Mouse (Mus musculus): ENCODE measurements around the gene Sepsecs.
"Not testable (repeated sequence)": the region's sequence is repeated elsewhere in the genome, so short reads cannot be mapped to it uniquely, and the experiment has no call there.

Gene Sepsecs

DNA sequence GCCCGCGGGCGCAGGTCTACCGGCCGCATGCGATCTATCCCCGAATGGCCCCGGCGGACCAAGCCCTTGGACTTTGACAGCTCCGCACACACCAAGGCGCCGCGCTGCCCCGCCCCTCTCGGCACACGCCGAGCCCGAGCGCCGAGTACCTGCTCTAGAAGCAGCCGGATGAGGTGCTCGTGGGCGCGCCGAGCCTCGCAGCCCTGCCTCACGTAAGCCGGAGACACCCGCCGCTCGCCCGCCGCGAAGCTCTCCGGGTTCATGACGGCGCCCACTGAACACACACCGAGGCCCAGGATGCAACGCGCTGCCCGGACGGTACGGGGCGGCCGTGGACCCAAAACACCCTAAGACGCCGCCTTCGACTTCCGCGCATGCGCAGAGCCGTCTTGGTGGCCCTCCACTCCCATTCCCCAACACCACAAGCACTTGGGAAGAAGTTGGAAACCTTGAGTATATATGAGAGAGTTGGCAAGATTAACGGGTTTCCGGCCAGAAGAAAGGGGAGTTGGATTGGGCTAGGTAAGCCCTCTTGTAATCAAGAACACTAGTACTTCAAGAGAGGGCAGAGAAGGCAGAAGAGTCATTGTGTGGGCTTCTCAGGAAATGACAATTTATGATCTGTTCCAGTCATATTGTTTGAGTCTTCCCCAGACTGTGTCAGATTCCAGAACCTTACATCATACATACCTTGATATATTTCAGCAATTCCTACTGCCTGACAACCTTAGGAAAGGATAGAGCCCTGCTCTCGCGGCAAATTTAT lies at the start of gene Sepsecs:
Gene Sepsecs (minus strand): TSS at position 283 of the 766 bp plus-strand sequence.
- DNase-seq: peak; percentile 89

DNA sequence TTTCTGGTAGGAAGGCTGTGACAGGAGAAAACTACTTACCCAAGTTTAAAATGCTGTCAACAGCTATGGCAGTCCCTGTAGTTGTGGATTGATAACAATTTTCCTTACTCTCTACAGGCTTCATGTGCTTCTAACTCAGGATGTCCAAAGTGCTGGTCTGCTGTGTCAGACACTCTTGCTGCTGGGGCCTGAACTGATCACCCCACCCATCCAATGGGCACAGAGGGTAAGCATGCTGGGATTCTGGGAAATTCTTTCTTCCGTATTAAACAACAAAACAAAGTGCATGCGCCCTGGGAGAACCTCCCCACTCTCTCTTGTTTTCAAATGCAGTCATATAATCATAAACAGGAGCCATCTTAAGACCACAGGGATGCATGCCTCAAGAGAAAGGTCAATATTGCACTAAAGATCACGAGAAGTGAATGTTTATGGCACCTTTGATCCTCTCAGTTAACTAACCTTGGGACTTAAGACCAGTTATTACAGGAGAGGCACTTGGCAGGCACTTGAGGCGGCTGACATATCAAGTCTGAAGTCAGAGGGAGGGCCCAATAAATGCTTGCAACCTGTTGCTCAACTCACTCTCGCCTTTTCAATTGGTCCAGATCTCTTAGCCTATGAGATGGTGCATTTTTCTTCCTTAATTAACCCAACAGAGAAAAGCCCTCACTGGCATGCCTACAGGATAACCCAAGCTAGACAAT lies 47.4 kb upstream of the Sepsecs start:
- DNase-seq: no peak

DNA sequence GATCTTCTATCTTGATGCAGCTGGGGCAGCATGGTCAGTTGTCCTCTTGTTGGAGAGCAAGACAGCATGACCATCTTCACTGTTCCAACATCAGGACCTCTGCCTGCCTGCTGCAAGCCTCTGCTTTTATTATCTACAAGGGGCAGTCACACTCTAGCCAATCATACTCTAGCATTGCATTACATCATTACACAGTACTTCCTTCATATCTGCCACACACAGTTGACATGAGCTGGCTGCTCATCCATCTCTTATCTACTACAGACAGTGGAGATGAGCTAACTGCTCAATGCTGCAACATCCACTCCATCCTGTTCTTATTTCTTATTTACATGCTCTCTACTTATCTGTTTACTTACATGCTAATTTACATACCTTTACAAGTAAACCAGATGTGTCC lies 43.2 kb upstream of the Sepsecs start:
- no peak for DNase-seq

DNA sequence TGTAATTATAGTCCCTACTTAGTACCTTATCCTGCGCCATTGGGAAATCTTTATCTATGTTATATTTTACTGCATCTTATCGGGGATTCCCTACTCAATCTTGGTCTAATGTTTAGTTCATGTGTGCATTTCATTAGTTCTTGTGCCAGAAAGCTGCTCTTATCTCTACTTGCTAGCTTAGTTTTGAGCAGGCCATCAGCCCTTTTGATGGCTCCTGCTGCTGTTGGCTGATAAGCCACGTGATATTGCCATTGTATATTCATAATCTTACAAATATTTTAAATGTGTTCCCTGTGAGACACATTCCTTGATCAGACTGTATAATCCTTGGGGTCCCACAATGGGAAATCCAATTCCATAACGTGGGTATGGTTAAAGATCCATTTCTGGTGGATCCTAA lies 35.1 kb upstream of the Sepsecs start:
- DNase-seq: no peak

DNA sequence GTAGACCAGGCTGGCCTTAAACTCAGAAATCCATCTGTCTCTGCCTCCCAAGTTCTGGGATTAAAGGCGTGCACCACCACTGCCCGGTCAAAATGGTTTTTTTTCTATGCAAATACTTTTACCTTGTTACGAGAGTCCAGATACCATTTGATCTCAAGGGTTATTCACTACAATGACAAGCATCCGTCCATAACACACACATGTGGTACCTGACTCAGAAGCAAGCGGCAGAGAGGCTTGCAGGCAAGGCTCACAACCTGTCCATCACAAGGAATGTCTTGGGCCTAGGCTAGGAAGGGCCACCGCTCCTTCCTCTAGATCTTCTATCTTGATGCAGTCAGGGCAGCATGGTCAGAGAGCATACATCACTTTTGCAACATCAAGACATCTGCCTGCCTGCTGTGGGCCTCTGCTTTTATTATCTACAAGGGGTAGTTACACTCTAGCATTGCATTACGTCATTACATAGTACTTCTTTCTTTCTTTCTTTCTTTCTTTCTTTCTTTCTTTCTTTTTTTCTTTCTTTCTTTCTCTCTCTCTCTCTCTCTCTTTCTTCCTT lies 28.5 kb upstream of the Sepsecs start:
- not testable (repeated sequence) for DNase-seq

DNA sequence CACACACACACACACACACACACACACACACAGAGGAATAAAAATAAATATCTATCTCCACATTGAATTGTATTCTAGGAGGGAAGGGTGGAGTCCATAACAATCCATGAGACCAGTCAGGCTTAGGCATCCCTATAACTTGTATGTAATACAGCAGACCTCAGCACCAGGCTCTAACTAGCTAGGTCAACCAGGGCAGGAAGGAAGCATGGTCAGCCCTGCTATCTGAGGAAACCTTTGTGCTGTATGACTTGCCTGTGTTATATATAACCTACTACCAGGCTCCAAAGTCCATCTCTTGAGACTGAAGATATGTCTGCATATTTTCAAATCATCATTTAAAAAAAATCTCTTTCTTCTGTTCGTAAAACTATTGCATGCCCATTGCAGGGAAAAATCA lies 27.8 kb upstream of the Sepsecs start:
- no peak for DNase-seq

DNA sequence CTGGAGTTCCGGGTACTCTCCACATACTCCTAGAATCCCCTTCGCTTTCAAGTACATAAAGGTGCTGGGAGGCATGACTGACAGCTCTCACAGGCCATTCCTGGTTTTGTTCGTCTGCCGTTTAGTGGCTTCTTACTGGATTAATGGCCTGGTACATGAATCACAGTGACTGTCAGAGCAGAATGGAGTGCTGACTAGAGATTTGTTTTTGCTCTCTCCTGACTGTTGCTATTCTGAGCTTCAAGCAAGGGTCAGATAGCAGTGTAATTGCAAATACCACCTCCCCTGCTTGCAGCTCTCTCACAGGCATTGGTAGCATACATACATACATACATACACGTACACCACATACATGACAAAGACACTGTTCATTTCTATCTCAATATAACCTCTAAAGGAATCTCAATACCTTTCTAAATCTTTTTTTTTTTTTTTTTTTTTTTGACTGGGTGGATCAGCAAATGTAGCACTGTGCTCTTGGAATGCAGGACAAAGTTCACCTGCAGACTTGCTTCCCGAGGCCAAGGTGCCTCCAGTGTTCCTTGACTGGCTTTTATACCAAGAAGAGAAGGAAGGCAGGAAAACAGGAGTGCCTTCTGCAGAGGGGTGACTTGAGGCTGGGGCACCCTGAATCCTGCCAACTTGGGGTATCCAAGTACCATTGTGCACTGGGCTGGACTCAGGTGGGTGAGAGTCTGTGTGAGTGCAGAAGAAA lies 18.4 kb upstream of the Sepsecs start:
- DNase-seq: peak; percentile 40

DNA sequence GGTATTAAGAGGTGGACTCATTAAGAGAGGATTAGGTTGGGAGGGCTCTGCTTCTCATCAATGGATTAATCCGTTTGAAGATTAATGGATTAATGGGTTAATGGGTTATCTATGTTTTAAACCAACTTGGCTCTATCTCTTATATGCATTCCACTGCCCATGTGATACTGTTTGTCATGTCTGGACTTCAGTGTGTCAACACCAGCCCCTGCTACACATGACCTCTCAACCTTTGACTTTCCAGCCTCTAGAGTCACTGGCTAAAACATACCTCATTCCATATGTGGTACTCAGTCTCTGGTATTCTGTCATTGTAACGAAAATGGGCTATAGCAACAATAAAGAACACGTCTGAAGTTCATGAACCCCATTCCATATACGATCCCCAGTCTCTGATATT lies 11.6 kb upstream of the Sepsecs start:
- no peak for DNase-seq

DNA sequence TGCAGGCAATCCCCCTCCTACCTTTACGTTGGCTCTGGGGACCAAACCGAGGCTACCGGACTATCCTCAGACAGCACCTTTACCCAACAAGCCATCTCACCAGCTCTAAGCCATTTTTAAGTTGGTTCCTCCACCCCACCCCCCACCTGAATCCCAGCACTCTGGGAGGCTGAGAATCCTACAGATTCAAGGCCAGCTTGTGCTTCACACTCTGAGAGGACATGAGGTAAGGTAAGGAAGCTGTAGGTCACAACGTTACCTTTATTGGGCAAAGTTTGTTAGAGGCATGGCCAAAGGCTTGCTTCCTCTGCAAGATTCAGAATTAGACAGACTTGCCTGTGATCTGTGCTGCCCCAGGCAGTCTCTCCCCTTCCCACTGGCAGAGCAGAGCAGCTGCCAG lies 10.7 kb upstream of the Sepsecs start:
- no peak for DNase-seq

DNA sequence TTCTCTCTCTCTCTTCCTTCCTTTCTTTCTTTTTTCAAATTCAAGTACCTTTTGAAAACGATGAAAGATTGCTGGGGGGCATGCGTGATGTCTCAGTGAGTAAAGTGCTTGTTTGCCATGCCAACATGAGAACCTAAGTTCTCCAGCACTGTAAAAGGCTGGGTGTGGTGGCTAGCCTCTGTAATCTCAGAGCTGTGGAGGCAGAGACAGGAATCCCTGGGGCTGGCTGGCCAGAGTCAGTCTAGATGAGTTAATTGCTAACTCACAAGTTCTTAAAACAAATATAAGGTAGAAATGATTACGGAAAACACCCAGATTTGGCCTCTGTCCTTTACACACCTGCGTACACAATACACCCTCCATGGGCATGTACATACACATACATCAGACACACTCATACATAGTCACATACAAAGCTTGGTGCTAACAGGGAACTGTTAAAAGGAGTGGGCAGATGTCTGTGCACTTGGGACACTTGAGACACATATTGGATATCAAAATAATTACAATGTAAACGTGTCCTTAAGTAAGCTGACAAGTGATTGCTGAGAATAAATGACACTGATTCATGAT lies 9.1 kb upstream of the Sepsecs start:
- no peak for DNase-seq

DNA sequence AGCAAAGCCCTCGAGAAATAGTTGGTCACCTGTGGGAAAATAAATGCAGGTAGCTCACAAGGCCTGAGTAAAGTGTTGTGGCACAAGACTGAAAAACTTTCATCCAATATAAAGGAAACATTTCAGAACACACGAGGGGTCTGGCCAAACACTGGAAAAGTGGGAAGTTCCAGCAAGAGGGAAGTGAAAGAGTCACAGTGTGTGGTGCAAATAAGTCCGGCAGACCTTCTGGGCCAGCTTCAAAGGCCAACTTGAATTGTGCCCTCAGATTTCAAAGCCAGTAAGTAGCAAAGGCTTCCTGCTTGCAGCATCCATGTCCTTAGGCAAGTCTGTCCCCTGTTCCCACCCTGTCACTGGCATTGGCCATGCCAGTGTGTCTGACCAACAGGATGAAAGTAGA lies 7.6 kb upstream of the Sepsecs start:
- DNase-seq: no peak

DNA sequence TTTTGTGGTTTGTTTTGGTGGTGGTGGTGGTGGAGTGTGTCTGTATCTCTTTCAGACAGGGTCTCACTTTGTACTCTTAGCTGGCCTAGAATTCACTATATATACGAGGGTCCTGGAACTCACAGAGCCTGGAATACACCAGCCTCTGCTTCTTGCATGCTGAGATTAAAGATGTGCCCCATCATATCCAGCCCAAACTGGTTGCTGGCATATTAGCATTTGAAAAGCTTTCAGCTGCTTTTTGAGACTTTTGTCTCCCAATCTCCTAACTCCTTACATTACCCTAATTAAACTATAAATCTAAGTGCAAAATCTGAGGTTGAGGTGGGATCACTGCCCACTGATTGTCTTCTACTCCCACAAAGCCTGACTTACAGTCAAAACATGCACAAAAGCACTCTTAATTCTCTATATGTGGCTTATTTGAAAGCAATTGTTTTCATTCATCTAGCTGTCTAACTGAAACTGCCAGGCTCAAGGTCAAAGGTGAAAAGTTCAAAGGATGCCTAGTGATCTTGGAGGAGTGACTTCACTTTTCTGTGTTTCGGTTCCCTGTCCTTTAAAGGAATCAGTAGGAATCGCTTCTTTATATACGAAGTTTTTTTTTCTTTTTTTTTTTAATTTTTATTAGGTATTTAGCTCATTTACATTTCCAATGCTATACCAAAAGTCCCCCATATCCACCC lies 5.0 kb upstream of the Sepsecs start:
- DNase-seq: no peak

DNA sequence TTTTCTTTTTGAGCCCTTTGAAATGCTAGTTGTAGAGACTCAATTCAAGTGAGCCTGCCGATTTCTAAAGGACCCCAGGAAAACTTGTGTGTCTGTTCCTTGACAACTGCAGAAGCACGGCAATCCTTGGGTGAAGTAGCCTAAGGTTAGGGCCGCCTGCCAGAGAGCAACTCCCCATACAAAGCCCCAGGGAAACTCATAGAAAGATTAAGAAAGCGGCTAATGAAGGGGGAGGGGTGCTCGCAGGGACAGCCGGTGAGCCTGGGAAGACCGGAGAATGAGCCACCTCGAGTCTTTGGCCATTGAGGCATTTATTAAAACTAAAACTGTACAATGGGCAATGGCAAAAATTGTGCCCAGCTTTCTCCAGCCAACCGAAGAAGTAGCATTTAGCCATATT lies 3.8 kb upstream of the Sepsecs start:
- DNase-seq: no peak

DNA sequence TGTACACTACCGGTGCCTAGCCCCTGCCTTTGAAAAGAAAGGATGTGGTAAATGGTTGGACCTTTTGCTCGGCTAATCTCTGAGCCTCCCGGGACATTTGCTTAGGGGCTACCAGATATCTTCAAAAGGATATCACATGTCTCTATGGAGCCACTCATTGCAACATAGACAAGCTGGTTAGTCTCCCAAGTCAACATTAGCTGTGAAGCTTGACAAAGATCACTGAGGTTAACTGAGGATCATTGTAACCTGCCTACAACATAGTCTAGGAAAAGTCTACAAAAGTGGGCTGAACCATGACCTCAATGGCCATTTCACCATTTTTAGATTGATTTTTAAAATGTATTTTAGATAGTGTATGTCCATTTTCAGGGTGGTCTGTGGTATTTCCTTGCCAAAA lies 1.2 kb upstream of the Sepsecs start:
- DNase-seq: no peak

DNA sequence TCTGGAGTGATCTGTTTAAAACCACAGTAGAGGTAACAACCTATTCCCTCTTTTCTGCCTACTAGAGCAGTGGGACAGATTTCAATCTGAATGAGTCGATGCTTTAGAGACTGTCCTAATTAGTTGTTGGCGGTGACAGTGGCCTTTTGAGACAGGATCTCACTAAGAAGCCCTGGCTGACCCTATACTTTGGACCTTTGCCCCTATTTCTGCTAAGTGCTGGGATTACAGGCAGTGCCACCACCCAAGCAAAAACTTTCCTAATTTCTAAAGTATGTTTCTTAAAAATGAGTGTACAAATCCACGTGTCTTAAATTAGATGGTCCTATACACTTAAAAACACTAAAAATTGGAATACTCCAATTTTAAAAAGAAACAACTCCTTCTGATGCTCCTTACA lies 2.7 kb downstream of the Sepsecs start:
- DNase-seq: no peak

DNA sequence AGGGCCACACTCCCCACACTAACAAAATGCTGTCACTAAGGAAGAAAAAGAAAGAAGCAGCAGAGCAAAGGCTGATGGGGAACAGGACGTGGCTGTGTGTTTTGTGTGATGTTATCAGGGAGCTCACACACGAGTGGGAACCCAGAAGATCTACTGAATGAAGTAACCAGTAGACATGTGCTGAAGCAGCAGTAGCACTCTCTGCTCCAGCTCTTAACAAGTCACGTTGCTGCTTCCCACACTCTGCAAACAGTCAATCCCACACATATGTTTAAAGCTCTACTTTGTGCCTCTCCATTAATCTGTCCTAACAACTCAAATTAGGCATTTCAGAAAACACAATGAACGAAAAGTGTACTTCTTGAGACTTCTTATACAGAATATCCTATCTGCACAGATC lies 11.6 kb downstream of the Sepsecs start:
- no peak for DNase-seq

DNA sequence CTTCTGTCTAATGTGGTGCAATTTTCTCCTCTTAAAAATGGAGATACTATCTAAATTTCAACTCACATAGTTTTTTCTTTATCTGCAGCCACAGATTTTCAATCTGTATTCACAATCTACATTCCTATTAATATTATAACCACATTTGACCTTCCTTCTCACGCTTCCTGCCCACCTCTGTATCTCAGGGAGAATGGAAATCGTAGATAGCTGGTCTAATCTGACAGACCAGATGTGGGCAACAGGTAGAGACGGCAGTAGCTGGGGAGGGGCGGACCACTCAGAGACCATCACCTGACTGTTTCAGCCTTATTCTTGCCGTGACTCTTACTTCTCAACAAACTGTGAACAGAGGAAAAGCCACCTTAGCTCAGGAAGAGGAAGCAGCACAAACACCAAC lies 12.2 kb downstream of the Sepsecs start:
- no peak for DNase-seq

DNA sequence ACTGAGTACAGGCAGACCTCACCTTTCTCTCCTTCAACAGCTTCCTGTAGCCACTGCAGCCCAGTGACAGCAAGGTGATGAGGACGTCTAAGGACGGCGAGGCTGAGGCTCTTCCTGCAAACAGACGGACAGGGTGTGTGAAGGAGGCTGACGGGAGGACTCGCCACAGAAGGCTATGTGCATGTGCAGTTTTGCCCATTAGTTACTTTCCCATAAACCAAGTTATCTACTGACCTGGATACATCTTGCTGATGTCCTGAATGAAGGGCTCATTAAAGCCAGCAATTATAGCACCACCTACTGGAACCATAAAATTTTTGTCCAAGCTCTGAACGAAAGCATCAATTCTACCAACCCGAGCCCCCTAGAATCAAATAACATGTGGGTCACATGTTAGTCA lies 13.5 kb downstream of the Sepsecs start:
- no peak for DNase-seq

DNA sequence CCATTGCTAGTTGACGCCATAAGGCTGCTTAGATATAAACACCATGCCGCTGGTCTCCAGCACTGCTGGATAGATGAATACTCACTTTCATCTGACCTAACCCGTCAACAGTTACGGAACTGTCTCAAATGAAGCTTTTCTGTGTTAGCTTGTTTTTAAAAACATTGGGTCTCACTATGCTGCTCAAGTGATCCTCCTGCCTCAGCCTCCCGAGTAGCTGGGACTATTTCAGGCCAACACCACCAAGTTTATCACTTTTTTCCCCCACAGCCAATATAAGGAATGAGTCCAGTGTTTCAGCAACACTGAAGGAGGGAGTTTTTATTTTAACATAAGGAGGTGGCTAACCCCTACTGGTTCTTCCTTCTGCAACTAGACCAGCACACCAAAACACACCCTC lies 14.5 kb downstream of the Sepsecs start:
- DNase-seq: no peak

DNA sequence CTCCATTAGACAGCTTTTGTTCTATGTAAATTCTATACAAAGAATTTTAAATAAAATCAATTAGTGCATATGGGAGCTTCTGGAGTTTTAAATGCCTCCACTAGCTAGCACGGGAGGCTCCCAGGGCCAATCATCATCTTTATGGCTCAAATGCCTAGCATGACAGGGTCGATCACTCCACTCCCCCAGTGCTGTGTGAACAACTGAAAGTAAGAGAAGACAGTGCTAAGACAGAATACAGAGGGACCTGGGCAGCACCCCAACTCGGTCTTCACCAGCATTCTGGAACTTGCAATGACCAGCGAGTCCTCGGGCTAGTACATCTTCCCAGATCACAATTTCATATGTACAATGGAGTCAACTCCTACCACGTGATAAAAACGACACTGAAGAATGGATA lies 16.9 kb downstream of the Sepsecs start:
- no peak for DNase-seq

DNA sequence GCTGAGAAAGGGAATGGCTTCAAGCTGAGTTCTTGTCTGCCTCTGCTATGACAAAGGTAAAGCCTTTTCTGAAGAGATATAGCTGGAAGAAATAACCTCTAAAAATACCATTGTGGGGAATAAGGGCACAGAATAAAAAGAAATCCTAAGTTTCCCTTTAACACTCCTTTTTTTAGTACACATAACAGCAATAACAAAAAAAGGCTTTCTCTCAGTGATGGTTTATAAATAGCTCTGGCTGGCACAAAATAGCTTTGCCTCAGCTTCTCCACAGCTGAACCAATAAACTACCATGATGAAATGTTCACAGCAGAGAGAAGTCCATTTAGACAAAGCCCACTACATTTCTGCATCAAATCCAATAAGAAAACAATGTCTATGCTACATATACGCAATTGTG lies 17.4 kb downstream of the Sepsecs start:
- no peak for DNase-seq

DNA sequence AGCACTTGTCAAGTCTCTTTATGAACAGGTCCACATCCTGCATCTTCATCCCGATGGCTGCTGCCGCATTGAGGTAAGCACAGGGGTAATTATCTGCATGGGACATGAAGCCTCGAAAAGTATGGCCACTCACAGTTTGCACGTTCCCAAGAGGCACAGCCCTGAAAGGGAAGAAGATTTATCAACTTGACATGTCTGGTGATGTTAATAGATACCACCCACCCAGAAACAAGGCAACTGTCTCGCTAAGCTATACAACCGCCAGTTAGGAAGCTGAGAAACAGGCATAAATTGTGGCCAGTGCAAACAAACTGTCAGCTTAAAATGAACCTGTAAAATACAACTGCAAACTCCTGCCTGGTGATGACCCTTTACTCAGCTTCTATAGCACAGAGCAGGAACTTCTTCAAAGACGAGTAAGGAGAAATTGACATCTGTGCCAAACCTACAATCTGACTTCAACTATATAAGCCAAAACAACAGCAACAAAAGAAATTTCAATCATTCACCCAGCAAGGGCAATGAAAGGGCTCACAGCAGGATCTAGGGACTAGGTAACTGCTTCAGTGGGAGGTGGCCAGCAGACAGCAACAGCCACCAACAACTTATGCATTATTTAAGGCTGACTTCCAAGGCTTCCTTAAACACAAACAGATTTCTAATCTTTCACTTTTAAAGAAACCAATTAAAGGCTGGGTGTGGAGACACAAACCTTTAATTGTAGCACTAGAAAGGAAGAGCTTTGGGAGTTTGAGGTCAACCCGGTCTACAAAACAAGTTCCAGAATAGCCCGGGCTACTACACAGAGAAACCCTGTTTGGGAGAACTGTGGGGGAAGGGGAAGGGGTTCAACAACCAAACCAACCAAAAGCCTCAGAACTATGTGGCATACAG lies 25.3 kb downstream of the Sepsecs start:
- no peak for DNase-seq

All from kidney, adult 11 months (tissue).